Mouse (Mus musculus): ENCODE results near the gene Kif16b. TPM values are rescaled to one million over a fixed set of nuclear protein-coding genes. Genes with fewer than 3 reads are reported as not detected.
A peak's percentile ranks its signal among the peaks of the same experiment; 100 is the strongest.

Gene Kif16b
- total and polyA plus RNA-seq, 2 experiments from 2014 or later = 11.7 to 38.1 TPM

- H3K9ac ChIP-seq (replicated peaks; ENCODE audit: low read depth, low read length) = no peak overlapping the region
- ATAC-seq (ENCODE audit: insufficient read depth, low read depth) (no peak), DNase-seq (ENCODE audit: low spot score) (no peak)
- TF ChIP-seq EP300 (IDR thresholded peaks at IDR 0.05; ENCODE audit: low read depth) (no peak), CTCF (IDR thresholded peaks at IDR 0.05; ENCODE audit: low read depth) (no peak)
- no peaks in the 10 kb centered on the region for H3K27me3 ChIP-seq (ENCODE audit: control insufficient read depth, insufficient read depth, low read length)
- no peaks in the 10 kb centered on the region for H3K9me3 ChIP-seq (replicated peaks; ENCODE audit: control insufficient read depth, low read length)
- WGBS = 87% methylated on average over 10 of the region's 10 CpGs
- no peak overlapping the region for H3K4me3 ChIP-seq (ENCODE audit: low read depth, low read length)
- H3K27ac ChIP-seq (ENCODE audit: low read depth) = no peak overlapping the region
- H3K36me3 ChIP-seq (replicated peaks; ENCODE audit: control insufficient read depth, insufficient read depth, low read length) = peaks cover 10% of the 10 kb centered on the region; the same call in 1 of the 2 replicates
- no peak overlapping the region for H3K4me2 ChIP-seq (ENCODE audit: low read depth, low read length)
- no peaks in the 10 kb centered on the region for H3K4me1 ChIP-seq (ENCODE audit: control insufficient read depth, insufficient read depth)
Observed at GRCm38 (mm10) chr2:142832617-142833422, 68.5 kb downstream of the Kif16b start.

- H3K9me3 ChIP-seq (replicated peaks; ENCODE audit: control insufficient read depth, low read length) = no peaks in the 10 kb centered on the region
- H3K4me1 ChIP-seq (ENCODE audit: control insufficient read depth, insufficient read depth) = no peaks in the 10 kb centered on the region
- peak; percentile 80 for TF ChIP-seq CTCF (IDR thresholded peaks at IDR 0.05; ENCODE audit: low read depth)
- TF ChIP-seq EP300 (IDR thresholded peaks at IDR 0.05; ENCODE audit: low read depth) = no peak
- no peak overlapping the region for H3K4me2 ChIP-seq (ENCODE audit: low read depth, low read length)
- WGBS = 16% methylated on average over 2 of the region's 2 CpGs
- DNase-seq (ENCODE audit: low spot score) = peak; percentile 79
- H3K4me3 ChIP-seq (ENCODE audit: low read depth, low read length) = no peak overlapping the region
- H3K9ac ChIP-seq (replicated peaks; ENCODE audit: low read depth, low read length) = no peak overlapping the region
- ATAC-seq (ENCODE audit: insufficient read depth, low read depth) = peak; percentile 60; the same call in 1 of the 2 replicates
- no peak overlapping the region for H3K27ac ChIP-seq (ENCODE audit: low read depth)
- H3K36me3 ChIP-seq (replicated peaks; ENCODE audit: control insufficient read depth, insufficient read depth, low read length) = no peaks in the 10 kb centered on the region
- H3K27me3 ChIP-seq (ENCODE audit: control insufficient read depth, insufficient read depth, low read length) = no peaks in the 10 kb centered on the region
Observed at GRCm38 (mm10) chr2:142813033-142813432, 88.3 kb downstream of the Kif16b start.

GRCm38 (mm10) chr2:142803760-142804448 is 97.4 kb downstream of the Kif16b start:
- Histone ChIP-seq H3K36me3 (replicated peaks; ENCODE audit: control insufficient read depth, insufficient read depth, low read length) (no peaks in the 10 kb centered on the region), H3K9me3 (replicated peaks; ENCODE audit: control insufficient read depth, low read length) (no peaks in the 10 kb centered on the region), H3K4me1 (ENCODE audit: control insufficient read depth, insufficient read depth) (no peaks in the 10 kb centered on the region), H3K9ac (replicated peaks; ENCODE audit: low read depth, low read length) (no peak overlapping the region), H3K27ac (ENCODE audit: low read depth) (no peak overlapping the region), H3K4me2 (ENCODE audit: low read depth, low read length) (no peak overlapping the region), H3K27me3 (ENCODE audit: control insufficient read depth, insufficient read depth, low read length) (no peaks in the 10 kb centered on the region), H3K4me3 (ENCODE audit: low read depth, low read length) (no peak overlapping the region)
- DNase-seq (ENCODE audit: low spot score) (no peak), ATAC-seq (ENCODE audit: insufficient read depth, low read depth) (no peak)
- TF ChIP-seq EP300 (IDR thresholded peaks at IDR 0.05; ENCODE audit: low read depth) (no peak), CTCF (IDR thresholded peaks at IDR 0.05; ENCODE audit: low read depth) (no peak)
- WGBS = 86% methylated on average over 1 of the region's 1 CpGs

GRCm38 (mm10) chr2:142797310-142797709 is 104.0 kb downstream of the Kif16b start:
- no peaks in the 10 kb centered on the region for H3K4me1 ChIP-seq (ENCODE audit: control insufficient read depth, insufficient read depth)
- H3K4me2 ChIP-seq (ENCODE audit: low read depth, low read length) = no peak overlapping the region
- no peak for DNase-seq (ENCODE audit: low spot score)
- H3K36me3 ChIP-seq (replicated peaks; ENCODE audit: control insufficient read depth, insufficient read depth, low read length) = no peaks in the 10 kb centered on the region
- H3K9ac ChIP-seq (replicated peaks; ENCODE audit: low read depth, low read length) = no peak overlapping the region
- no peak overlapping the region for H3K27ac ChIP-seq (ENCODE audit: low read depth)
- no peak for ATAC-seq (ENCODE audit: insufficient read depth, low read depth)
- H3K27me3 ChIP-seq (ENCODE audit: control insufficient read depth, insufficient read depth, low read length) = no peaks in the 10 kb centered on the region
- WGBS = 68% methylated on average over 6 of the region's 6 CpGs
- TF ChIP-seq CTCF (IDR thresholded peaks at IDR 0.05; ENCODE audit: low read depth) = no peak
- TF ChIP-seq EP300 (IDR thresholded peaks at IDR 0.05; ENCODE audit: low read depth) = no peak
- H3K9me3 ChIP-seq (replicated peaks; ENCODE audit: control insufficient read depth, low read length) = no peaks in the 10 kb centered on the region
- H3K4me3 ChIP-seq (ENCODE audit: low read depth, low read length) = no peak overlapping the region

GRCm38 (mm10) chr2:142775358-142775757 is 126.0 kb downstream of the Kif16b start:
- ATAC-seq (ENCODE audit: insufficient read depth, low read depth) (no peak), DNase-seq (ENCODE audit: low spot score) (no peak)
- H3K27ac ChIP-seq (ENCODE audit: low read depth) = no peak overlapping the region
- H3K4me2 ChIP-seq (ENCODE audit: low read depth, low read length) = no peak overlapping the region
- WGBS = 50% methylated on average over 1 of the region's 1 CpGs
- no peaks in the 10 kb centered on the region for H3K27me3 ChIP-seq (ENCODE audit: control insufficient read depth, insufficient read depth, low read length)
- TF ChIP-seq CTCF (IDR thresholded peaks at IDR 0.05; ENCODE audit: low read depth) = no peak
- TF ChIP-seq EP300 (IDR thresholded peaks at IDR 0.05; ENCODE audit: low read depth) = no peak
- H3K9ac ChIP-seq (replicated peaks; ENCODE audit: low read depth, low read length) = no peak overlapping the region
- H3K36me3 ChIP-seq (replicated peaks; ENCODE audit: control insufficient read depth, insufficient read depth, low read length) = no peaks in the 10 kb centered on the region
- H3K4me1 ChIP-seq (ENCODE audit: control insufficient read depth, insufficient read depth) = no peaks in the 10 kb centered on the region
- no peak overlapping the region for H3K4me3 ChIP-seq (ENCODE audit: low read depth, low read length)
- no peaks in the 10 kb centered on the region for H3K9me3 ChIP-seq (replicated peaks; ENCODE audit: control insufficient read depth, low read length)
